Mouse (Mus musculus) small intestine, adult 2 months (tissue): ENCODE measurements at regions not wholly inside any gene's neighbourhood (a gene's known extent, or its start where the extent isn't known, plus 50 kb on each side); places are given as distances from the start of the nearest gene placed in this dataset.

Experiments used
- CTCF ChIP-seq: fragments of 200-500 bp; IDR thresholded peaks from 2 replicates; pipeline ENCODE4 v1.5.1; 2012; ENCODE audit warnings: low read depth, mild to moderate bottlenecking, control low read depth, inconsistent platforms, low read length, moderate library complexity, mixed read lengths; ENCODE audit not compliant: insufficient replicate concordance, insufficient read length; ENCODE audit errors: extremely low read depth
- POLR2A ChIP-seq: fragments of 200-500 bp; IDR thresholded peaks from 2 replicates; pipeline ENCODE4 v1.6.1; 2012; ENCODE audit warnings: low read depth, mild to moderate bottlenecking, control low read depth, inconsistent platforms, low read length, moderate library complexity

- TF ChIP-seq CTCF = no peak
- no peak for TF ChIP-seq POLR2A
These were observed 52.0 kb upstream of the Olig2 start for GRCm38 (mm10) chr16:91173241-91173640.
